Mouse (Mus musculus): Measurements from ENCODE around the gene Rab3il1. TPM values are rescaled to one million over a fixed set of nuclear protein-coding genes. Genes with fewer than 3 reads are reported as not detected.

Gene Rab3il1
- polyA plus RNA-seq, 1 experiment from 2014 or later = 22.5 TPM

- Histone ChIP-seq H3K4me3 (replicated peaks) (no peak overlapping the region), H3K27ac (replicated peaks) (no peak overlapping the region), H3K27me3 (replicated peaks) (no peaks in the 10 kb centered on the region), H3K4me2 (no peak overlapping the region), H3K4me1 (peaks cover 3% of the 10 kb centered on the region; the same call in 1 of the 2 replicates), H3K9ac (replicated peaks) (no peak overlapping the region), H3K9me3 (replicated peaks) (no peaks in the 10 kb centered on the region), H3K36me3 (no peaks in the 10 kb centered on the region)
- 68% methylated on average over 8 of the region's 8 CpGs for WGBS
- ATAC-seq (ENCODE audit: low FRiP score) = peak; percentile 40; the same call in 1 of the 2 replicates
Observed at GRCm38 (mm10) chr19:10034785-10035447, 33.4 kb downstream of the Rab3il1 start.

- H3K9me3 ChIP-seq (replicated peaks) = no peaks in the 10 kb centered on the region
- H3K27ac ChIP-seq (replicated peaks) = no peak overlapping the region
- WGBS = 68% methylated on average over 2 of the region's 2 CpGs
- H3K9ac ChIP-seq (replicated peaks) = no peak overlapping the region
- no peaks in the 10 kb centered on the region for H3K27me3 ChIP-seq (replicated peaks)
- no peaks in the 10 kb centered on the region for H3K36me3 ChIP-seq
- no peak for ATAC-seq (ENCODE audit: low FRiP score)
- H3K4me2 ChIP-seq = no peak overlapping the region
- peaks cover 21% of the 10 kb centered on the region for H3K4me1 ChIP-seq
- H3K4me3 ChIP-seq (replicated peaks) = no peak overlapping the region
Observed at GRCm38 (mm10) chr19:10037534-10037933, 36.1 kb downstream of the Rab3il1 start.

- Histone ChIP-seq H3K27me3 (replicated peaks) (no peaks in the 10 kb centered on the region), H3K4me3 (replicated peaks) (no peak overlapping the region), H3K36me3 (no peaks in the 10 kb centered on the region), H3K9me3 (replicated peaks) (no peaks in the 10 kb centered on the region), H3K9ac (replicated peaks) (no peak overlapping the region), H3K4me2 (no peak overlapping the region), H3K27ac (replicated peaks) (no peak overlapping the region), H3K4me1 (peaks cover 29% of the 10 kb centered on the region)
- no peak for ATAC-seq (ENCODE audit: low FRiP score)
- 87% methylated on average over 3 of the region's 3 CpGs for WGBS
Observed at GRCm38 (mm10) chr19:10038364-10038763, 36.9 kb downstream of the Rab3il1 start.

- Histone ChIP-seq H3K9me3 (replicated peaks) (no peaks in the 10 kb centered on the region), H3K36me3 (no peaks in the 10 kb centered on the region), H3K4me2 (no peak overlapping the region), H3K9ac (replicated peaks) (no peak overlapping the region), H3K27me3 (replicated peaks) (no peaks in the 10 kb centered on the region), H3K4me1 (peaks cover 34% of the 10 kb centered on the region), H3K27ac (replicated peaks) (no peak overlapping the region), H3K4me3 (replicated peaks) (no peak overlapping the region)
- 24% methylated on average over 3 of the region's 3 CpGs for WGBS
- no peak for ATAC-seq (ENCODE audit: low FRiP score)
Observed at GRCm38 (mm10) chr19:10038910-10039309, 37.4 kb downstream of the Rab3il1 start.

- Histone ChIP-seq H3K36me3 (no peaks in the 10 kb centered on the region), H3K4me3 (replicated peaks) (no peak overlapping the region), H3K27ac (replicated peaks) (no peak overlapping the region), H3K27me3 (replicated peaks) (no peaks in the 10 kb centered on the region), H3K9me3 (replicated peaks) (no peaks in the 10 kb centered on the region), H3K9ac (replicated peaks) (no peak overlapping the region), H3K4me2 (no peak overlapping the region), H3K4me1 (peaks cover 34% of the 10 kb centered on the region)
- no peak for ATAC-seq (ENCODE audit: low FRiP score)
- WGBS = 91% methylated on average over 2 of the region's 2 CpGs
Observed at GRCm38 (mm10) chr19:10039615-10040014, 38.1 kb downstream of the Rab3il1 start.

- Histone ChIP-seq H3K4me3 (replicated peaks) (peak overlapping the region; percentile 74), H3K4me2 (peak overlapping the region; percentile 96), H3K4me1 (peaks cover 34% of the 10 kb centered on the region), H3K9ac (replicated peaks) (peak overlapping the region; percentile 79), H3K27ac (replicated peaks) (peak overlapping the region; percentile 69), H3K9me3 (replicated peaks) (no peaks in the 10 kb centered on the region), H3K36me3 (no peaks in the 10 kb centered on the region), H3K27me3 (replicated peaks) (no peaks in the 10 kb centered on the region)
- 3% methylated on average over 20 of the region's 20 CpGs for WGBS
- peak; percentile 43 for ATAC-seq (ENCODE audit: low FRiP score)
Observed at GRCm38 (mm10) chr19:10040866-10041387, 39.5 kb downstream of the Rab3il1 start.

- Histone ChIP-seq H3K36me3 (no peaks in the 10 kb centered on the region), H3K9ac (replicated peaks) (peak within 1 kb of the TSS; percentile 79), H3K4me2 (peak within 1 kb of the TSS; percentile 96), H3K9me3 (replicated peaks) (no peaks in the 10 kb centered on the region), H3K27me3 (replicated peaks) (no peaks in the 10 kb centered on the region), H3K4me1 (peaks cover 38% of the 10 kb centered on the region), H3K27ac (replicated peaks) (peak within 1 kb of the TSS; percentile 69), H3K4me3 (replicated peaks) (peak within 1 kb of the TSS; percentile 74)
- WGBS = under 1% methylated on average over 67 of the region's 69 CpGs
- ATAC-seq (ENCODE audit: low FRiP score) = peak; percentile 92
Observed at GRCm38 (mm10) chr19:10041388-10042148, 40.1 kb downstream of the Rab3il1 start, which contains the start of gene Fads3. Gene Fads3, plus strand, starts transcription at chr19:10041569.

- H3K9ac ChIP-seq (replicated peaks) = peak overlapping the region; percentile 79
- peak overlapping the region; percentile 69 for H3K27ac ChIP-seq (replicated peaks)
- WGBS = 46% methylated on average over 6 of the region's 6 CpGs
Observed at GRCm38 (mm10) chr19:10042232-10042631, 40.8 kb downstream of the Rab3il1 start.

GRCm38 (mm10) chr19:10042816-10043215 lies 41.3 kb downstream of the Rab3il1 start:
- H3K4me1 ChIP-seq = peaks cover 39% of the 10 kb centered on the region
- no peaks in the 10 kb centered on the region for H3K36me3 ChIP-seq
- no peaks in the 10 kb centered on the region for H3K27me3 ChIP-seq (replicated peaks)
- H3K4me2 ChIP-seq = peak overlapping the region; percentile 96
- ATAC-seq (ENCODE audit: low FRiP score) = no peak
- H3K4me3 ChIP-seq (replicated peaks) = peak overlapping the region; percentile 74
- H3K9ac ChIP-seq (replicated peaks) = no peak overlapping the region
- no peak overlapping the region for H3K27ac ChIP-seq (replicated peaks)
- no peaks in the 10 kb centered on the region for H3K9me3 ChIP-seq (replicated peaks)
- WGBS = 87% methylated on average over 4 of the region's 4 CpGs

More at GRCm38 (mm10) chr19:10042232-10042631, 40.8 kb downstream of the Rab3il1 start:
- no peaks in the 10 kb centered on the region for H3K9me3 ChIP-seq (replicated peaks)
- H3K27me3 ChIP-seq (replicated peaks) = no peaks in the 10 kb centered on the region
- peak overlapping the region; percentile 74 for H3K4me3 ChIP-seq (replicated peaks)
- ATAC-seq (ENCODE audit: low FRiP score) = peak; percentile 46
- no peaks in the 10 kb centered on the region for H3K36me3 ChIP-seq
- peaks cover 39% of the 10 kb centered on the region for H3K4me1 ChIP-seq
- peak overlapping the region; percentile 96 for H3K4me2 ChIP-seq

GRCm38 (mm10) chr19:10043643-10044042 lies 42.2 kb downstream of the Rab3il1 start:
- Histone ChIP-seq H3K27me3 (replicated peaks) (no peaks in the 10 kb centered on the region), H3K4me3 (replicated peaks) (no peak overlapping the region), H3K9ac (replicated peaks) (no peak overlapping the region), H3K4me2 (peak overlapping the region; percentile 96), H3K36me3 (no peaks in the 10 kb centered on the region), H3K9me3 (replicated peaks) (no peaks in the 10 kb centered on the region), H3K4me1 (peaks cover 39% of the 10 kb centered on the region), H3K27ac (replicated peaks) (no peak overlapping the region)
- ATAC-seq (ENCODE audit: low FRiP score) = no peak

- H3K4me1 ChIP-seq = peaks cover 34% of the 10 kb centered on the region
- no peak overlapping the region for H3K9ac ChIP-seq (replicated peaks)
- H3K27ac ChIP-seq (replicated peaks) = no peak overlapping the region
- no peaks in the 10 kb centered on the region for H3K9me3 ChIP-seq (replicated peaks)
- no peaks in the 10 kb centered on the region for H3K27me3 ChIP-seq (replicated peaks)
- no peak overlapping the region for H3K4me2 ChIP-seq
- H3K4me3 ChIP-seq (replicated peaks) = no peak overlapping the region
- ATAC-seq (ENCODE audit: low FRiP score) = no peak
- 91% methylated on average over 2 of the region's 2 CpGs for WGBS
- H3K36me3 ChIP-seq = no peaks in the 10 kb centered on the region
Observed at GRCm38 (mm10) chr19:10045707-10046106, 44.2 kb downstream of the Rab3il1 start.

GRCm38 (mm10) chr19:10046346-10046745 lies 44.9 kb downstream of the Rab3il1 start:
- WGBS = 71% methylated on average over 4 of the region's 4 CpGs
- no peaks in the 10 kb centered on the region for H3K9me3 ChIP-seq (replicated peaks)
- no peaks in the 10 kb centered on the region for H3K27me3 ChIP-seq (replicated peaks)
- ATAC-seq (ENCODE audit: low FRiP score) = no peak
- H3K9ac ChIP-seq (replicated peaks) = no peak overlapping the region
- H3K4me3 ChIP-seq (replicated peaks) = no peak overlapping the region
- peaks cover 28% of the 10 kb centered on the region for H3K4me1 ChIP-seq
- no peak overlapping the region for H3K4me2 ChIP-seq
- H3K36me3 ChIP-seq = no peaks in the 10 kb centered on the region
- no peak overlapping the region for H3K27ac ChIP-seq (replicated peaks)
